Mouse (Mus musculus) urinary bladder, adult 18-20 months (tissue): ENCODE results near the gene Col24a1.
"Not testable (repeated sequence)": the region's sequence is repeated elsewhere in the genome, so short reads cannot be mapped to it uniquely, and the experiment has no call there.

ENCODE experiments used
- DNase-seq, 2 experiments: peaks; one replicate each; pipeline ENCODE4 v3.0.0; 2022; ENCODE audit warnings: low spot score in 2 of 2, mixed read lengths in 2 of 2

Col24a1 gene

GRCm38 (mm10) chr3:145353951-145354350, 61.7 kb downstream of the Col24a1 start:
- DNase-seq = no peak

DNA sequence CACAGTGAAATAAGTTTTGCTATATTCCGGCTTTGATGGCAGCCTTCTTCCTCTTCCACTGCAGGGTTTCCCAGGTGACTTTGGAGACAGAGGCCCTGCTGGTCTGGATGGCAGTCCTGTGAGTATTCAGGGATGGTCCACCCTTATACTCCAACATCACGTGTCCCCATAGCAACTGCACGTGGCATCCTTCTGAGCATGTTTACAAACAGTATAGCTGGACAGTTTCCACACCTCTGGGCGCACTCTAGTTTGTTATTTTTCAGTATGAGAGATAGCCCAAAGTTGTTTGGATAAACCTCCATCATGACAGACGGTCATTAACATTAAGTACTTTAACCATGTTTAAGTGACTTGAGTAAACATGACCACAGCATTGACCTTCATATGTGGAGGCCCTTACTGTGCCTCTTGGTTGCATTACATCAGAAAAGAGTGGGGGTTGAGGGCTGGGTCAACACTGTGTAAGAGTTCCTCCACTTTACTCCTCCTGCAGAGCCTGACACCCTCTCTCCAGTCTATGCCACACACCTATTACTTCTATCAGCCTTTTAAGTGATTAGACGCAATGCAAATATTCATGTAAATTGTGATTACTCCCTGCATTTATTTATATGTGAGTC, 64.7 kb downstream of the Col24a1 start:
- DNase-seq = no peak

DNA sequence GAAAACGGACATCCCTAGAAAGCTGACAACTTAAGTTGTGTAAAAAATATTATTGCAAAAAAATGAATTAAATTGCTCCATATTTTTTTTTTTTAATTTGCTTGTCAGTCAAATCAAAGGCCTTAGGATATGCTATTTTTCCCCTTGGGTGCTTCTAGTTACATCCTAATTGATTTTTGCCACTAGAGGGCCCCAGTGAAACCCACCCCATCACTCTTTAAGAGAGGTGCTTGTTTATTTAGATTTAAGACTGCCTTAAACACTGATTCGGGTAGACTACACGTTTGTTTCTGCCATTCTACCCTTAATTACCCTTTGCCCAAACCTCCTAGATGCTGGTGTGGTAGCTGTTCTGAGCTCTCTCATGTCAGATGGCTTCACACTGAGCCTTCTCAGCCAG, 73.0 kb downstream of the Col24a1 start:
- DNase-seq = no peak

DNA sequence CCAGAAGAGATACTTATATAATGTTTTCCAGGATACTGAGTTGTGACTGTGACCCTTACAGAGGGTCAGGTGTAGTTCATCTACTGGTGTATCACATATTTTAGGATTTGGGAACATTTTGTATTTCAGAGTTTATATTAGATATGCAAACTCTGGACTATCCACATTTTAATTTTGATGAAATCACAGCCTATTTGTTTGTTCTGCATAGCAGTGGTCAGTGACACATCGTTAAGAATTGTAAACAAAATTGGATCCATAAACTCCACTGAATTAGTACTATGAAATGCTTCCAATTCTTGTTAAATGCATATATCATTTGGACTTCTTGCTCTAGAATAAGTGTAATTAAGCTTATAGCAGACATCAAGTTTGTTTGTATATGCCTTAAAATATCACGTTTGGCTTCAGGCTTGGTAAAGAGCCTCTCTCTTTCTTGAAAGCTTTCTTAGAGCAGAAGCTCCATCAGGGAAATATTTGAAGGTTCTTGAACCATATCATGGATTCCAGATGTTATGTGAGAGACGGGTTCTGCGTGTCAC, 75.0 kb downstream of the Col24a1 start:
- DNase-seq = no peak

DNA sequence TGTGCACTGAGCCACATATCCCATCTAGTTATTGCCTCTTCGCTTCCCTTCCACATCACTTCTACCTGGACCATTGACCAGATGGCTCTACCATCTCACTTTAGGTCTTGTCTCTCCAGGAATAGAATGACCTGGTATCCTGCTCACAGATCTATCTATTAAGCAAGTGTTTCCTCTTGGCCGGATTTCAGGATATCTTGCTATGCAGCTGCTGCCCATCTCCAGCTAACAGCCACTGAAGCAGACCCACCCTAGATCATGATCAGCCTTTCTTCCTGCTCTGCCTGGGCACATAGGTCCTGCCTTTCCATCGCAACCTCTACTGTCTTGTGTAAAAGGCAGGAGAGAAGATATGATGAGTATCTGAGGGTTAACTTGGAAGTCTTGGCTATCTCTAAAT, 84.0 kb downstream of the Col24a1 start:
- DNase-seq = no peak

DNA sequence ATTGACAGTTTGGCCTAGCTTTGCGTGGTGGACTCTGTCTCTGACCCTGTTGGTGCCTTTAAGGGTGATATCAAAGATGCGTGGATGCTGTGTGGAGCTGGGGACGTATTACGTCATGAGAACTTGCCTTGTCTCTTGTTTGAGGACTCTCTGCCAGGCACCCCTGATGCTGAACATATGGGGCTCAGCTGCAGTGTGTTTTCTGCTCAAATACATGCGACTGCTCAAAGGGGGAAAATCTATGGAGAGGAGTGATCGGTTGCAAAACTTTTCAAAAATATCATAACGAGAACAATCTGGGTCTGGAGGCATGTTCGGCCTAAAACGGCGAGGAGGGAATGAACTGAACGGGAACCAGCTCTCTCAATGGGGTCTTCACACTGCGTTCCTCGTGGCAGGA, 90.8 kb downstream of the Col24a1 start:
- DNase-seq = no peak

GRCm38 (mm10) chr3:145386434-145386833, 94.2 kb downstream of the Col24a1 start:
- no peak for DNase-seq

DNA sequence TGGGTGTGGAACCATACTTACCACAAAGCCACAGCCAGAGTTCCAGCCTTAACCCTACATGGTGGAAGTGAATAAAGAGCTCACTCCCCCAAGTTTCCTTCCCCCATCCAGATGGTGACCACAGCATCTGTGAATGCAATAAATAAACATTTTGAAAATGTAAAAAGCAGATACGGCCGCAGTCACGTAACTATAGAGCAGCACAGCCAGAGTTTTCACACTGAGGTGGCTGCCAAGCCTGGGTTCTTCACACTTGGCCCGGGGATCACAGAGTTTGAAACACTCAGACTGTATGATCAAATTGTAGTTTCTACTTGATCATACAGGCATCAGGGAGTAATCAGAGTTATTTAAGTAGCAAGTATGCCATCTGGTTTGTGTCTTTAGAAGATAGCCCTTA, 98.4 kb downstream of the Col24a1 start:
- no peak for DNase-seq

- no peak for DNase-seq
Measured at GRCm38 (mm10) chr3:145391986-145392659, 99.9 kb downstream of the Col24a1 start.

DNA sequence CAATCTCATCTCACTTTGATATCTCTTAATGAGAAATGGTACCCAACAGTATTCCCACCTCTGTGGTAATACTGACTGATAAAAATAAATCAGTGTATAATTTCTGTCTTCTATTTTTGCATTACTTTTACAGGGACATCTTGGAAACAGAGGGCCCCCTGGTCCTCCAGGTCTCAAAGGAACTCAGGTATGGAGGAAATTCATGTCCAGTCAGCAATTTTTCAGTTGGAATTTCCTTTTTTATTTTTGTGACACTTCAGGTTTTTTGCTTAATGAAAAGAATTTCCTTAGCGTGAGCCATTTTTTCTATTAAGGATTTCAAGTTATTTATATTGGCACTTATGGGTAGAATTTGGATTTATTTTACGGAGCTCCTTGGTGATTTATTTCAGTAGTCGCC, 106.9 kb downstream of the Col24a1 start:
- no peak for DNase-seq

GRCm38 (mm10) chr3:145402257-145402656, 110.0 kb downstream of the Col24a1 start:
- no peak for DNase-seq

DNA sequence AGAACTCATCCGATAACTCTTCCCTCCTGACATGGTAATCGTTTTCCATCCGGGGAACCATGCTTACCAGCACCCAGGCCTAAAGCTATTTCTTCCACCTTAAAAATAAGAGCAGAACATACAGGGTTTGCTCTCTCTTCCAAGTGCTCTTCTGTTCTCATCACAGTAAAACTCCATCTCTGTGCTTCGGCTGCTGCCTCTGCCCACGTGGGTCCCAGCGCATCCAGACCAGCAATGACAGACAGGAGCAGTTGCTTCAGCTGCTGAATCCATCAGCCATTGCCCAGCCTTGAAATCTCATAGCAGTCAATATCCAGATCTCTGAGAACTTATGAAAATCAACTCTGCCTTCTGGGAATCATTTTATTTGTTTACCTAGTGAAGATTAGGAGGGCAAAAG, 110.7 kb downstream of the Col24a1 start:
- DNase-seq = no peak

DNA sequence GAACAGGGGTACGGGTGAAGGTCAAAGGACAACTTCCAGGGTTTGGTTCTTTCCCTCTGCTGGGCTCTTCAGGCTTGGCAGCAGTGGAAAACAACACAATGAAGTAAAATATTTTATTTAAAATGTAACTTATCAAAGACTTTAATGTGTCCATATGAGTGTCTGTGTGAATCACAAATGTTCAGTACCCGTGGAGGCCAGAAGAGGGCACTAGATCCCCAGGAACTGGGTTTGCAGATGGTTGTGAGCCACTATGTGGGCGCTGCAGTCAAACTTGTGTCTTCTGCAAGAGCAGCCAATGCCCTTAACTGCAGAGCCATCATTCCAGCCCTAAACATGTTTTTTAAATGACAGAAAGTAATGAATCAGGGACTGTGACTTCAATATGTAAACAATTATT, 115.8 kb downstream of the Col24a1 start:
- DNase-seq = no peak

GRCm38 (mm10) chr3:145412137-145412536, 119.9 kb downstream of the Col24a1 start:
- no peak for DNase-seq

DNA sequence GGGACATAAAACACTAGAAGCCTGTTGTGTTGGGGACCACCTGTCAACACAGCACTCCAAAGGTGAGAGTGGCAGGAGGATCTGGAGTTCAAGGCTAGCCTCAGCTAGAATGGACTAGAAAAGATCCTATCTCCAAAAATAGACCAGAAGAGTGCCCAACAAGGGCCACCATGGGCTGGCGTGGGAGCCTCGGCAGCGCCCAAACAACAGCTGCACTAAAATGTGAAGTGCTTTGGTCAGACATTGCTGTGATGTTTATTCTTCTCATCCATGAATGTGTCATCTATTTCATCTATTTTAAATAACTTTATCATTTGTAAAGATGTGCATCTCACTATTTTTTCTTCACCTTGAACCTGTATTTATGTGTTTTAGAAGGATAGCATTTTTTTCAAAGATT, 122.1 kb downstream of the Col24a1 start:
- no peak for DNase-seq

GRCm38 (mm10) chr3:145417809-145418208, 125.5 kb downstream of the Col24a1 start:
- no peak for DNase-seq

DNA sequence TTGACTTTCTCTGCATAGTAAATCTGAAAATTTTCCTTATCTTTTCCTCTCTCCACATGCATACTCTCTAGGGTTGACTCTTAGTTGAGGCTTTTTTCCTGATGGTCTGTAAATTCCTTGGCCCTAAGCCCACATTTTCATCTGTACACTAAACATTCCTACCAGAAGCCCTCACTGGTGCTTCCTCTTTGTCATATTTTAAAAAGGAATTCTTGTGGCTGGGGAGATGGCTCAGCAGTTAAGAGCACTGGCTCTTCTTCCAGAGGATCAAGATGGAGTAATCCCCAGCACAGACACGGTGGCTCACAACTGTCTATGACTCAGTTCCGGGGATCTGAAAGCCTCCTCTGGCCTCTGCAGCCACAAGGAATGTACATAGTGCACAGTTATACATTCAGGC, 128.1 kb downstream of the Col24a1 start:
- DNase-seq = no peak

DNA sequence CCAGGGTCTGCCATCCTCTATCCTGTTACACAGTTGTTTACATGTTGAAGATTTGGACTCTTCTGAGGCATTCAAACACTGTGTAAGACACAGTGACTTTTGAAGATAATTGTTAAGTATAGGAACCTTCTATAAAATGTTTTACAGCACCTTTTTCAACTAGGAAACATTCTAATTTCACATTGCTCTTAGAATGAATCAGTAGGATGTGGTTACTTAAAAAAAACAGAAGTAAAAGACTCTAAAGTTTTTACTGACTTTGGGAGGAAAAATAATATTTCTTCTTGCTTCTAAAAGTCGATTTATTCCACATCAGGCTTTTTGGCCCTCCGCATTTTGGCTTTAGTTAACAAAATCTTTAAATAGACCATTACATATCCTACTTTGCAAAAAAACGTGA, 129.8 kb downstream of the Col24a1 start:
- DNase-seq = no peak

GRCm38 (mm10) chr3:145438352-145438751, 146.1 kb downstream of the Col24a1 start:
- no peak for DNase-seq

- DNase-seq = no peak
Measured at GRCm38 (mm10) chr3:145439086-145439485, 146.8 kb downstream of the Col24a1 start.

- no peak for DNase-seq
Measured at GRCm38 (mm10) chr3:145440993-145441392, 148.7 kb downstream of the Col24a1 start.

- no peak for DNase-seq
Measured at GRCm38 (mm10) chr3:145442268-145442667, 150.0 kb downstream of the Col24a1 start.

GRCm38 (mm10) chr3:145443167-145443566, 150.9 kb downstream of the Col24a1 start:
- not testable (repeated sequence) for DNase-seq
